Mouse (Mus musculus): ENCODE measurements around the gene Mfsd10. TPM values are rescaled to one million over a fixed set of nuclear protein-coding genes. Genes with fewer than 3 reads are reported as not detected.
"Not testable (repeated sequence)": the region's sequence is repeated elsewhere in the genome, so short reads cannot be mapped to it uniquely, and the experiment has no call there.

Mfsd10 gene
- total RNA-seq, 2 experiments from 2014 or later: 7.5 to 9.7 TPM

GRCm38 (mm10) chr5:34609966-34610365 is 27.0 kb downstream of the Mfsd10 start:
- no peak for DNase-seq
- intact Hi-C loops (cut with DNase I): no loop called here

DNA sequence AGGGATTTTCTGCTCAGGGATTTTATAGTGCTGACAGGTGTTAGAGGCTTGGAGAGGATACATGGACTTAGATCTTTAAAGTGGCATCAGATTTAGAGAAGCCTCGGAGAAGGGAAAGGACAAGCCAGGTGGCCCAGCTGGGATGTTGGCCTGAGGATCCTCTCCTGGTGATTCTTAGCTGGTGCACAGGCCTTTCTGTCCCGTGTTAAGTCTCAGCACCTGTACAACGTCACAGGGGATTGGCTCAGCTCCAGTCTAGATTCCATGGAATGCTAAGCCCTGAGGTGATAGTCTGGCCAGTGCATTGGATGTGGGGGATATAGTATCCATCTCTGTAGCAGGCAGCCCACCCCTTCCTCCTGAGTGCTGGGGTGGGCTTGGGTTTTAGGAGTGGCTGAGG is 28.8 kb downstream of the Mfsd10 start:
- intact Hi-C loops (cut with DNase I): no loop called here
- DNase-seq: no peak

DNA sequence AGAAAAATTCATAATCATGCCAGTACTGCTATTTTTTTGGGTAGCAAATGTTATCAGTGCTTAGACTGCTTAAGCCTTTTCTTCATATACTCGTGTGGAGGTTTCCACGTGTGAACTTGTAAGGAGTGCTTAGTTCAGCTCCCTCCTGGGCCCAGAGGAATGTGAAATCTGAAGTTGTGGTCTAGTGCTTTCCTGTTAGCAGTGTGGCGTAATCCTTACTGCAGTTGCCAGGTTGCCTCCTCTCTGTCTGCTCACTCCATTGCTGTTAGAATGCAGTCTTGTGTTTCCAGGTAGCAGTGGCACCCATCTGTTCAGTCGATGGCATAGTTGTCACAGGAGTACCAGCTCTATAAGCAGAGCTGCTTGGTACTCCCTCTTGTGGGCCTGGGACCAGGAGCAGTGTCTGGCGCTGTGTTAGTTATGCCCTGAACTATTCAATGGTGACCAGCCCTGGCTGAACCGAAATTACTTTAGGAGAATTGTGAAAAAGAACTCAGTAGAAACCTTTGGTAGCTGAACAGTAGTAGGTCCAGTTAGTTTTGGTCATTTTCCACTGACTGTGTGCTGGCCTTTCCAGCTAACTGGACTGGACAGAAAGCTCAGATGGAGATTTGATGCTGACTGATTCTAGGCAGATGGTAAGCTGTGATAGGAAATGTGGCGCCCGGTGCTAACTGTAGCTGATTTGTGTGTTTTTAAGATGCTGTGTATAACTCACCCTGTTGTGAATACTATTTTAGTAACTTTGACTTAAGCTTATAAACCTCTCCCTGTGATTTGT is 29.7 kb downstream of the Mfsd10 start:
- intact Hi-C loops (cut with DNase I): no loop called here

DNA sequence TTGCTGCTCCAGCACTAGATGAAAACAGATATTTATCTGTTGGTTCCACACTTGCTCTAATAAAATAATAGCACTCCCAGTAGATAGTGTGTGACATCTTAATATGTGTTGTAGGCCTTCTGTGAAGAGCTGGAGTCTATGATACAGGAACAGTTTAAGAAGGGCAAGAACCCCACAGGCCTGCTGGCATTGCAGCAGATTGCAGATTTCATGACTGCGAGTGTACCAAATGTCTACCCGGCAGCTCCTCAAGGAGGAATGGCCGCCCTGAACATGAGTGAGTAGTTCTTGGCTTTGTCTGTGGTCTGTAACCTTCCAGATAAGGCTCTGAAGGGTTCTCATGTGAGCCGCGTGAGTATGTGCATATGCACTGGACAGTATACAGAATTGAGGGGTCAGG is 32.4 kb downstream of the Mfsd10 start:
- intact Hi-C loops (cut with DNase I): no loop called here
- no peak for DNase-seq

More for the DNA sequence above, 29.7 kb downstream of the Mfsd10 start:
- DNase-seq: no peak

DNA sequence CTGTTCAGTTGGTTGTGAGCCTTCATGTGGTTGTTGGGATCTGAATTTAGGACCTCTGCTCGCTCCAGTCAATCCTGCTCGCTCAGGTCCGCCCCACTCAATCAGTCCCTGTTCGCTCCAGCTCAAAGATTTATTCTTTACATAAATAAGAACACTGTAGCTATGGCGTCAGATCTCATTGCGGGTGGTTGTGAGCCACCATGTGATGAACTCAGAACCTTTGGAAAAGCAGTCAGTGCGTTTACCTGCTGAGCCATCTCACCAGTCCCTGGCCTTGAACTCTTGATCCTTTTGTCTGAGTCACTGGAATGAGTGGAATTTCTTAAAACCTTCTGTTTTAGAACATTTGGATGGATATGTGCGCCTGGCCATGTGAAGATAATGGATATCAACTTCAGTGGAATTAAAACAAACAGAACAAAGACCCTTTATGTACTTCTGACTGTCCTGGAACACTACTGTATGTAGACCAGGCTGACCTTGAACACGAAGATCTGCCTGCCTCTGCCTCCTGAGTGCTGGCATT is 43.7 kb downstream of the Mfsd10 start:
- intact Hi-C loops (cut with DNase I): no loop called here
- DNase-seq: no peak

DNA sequence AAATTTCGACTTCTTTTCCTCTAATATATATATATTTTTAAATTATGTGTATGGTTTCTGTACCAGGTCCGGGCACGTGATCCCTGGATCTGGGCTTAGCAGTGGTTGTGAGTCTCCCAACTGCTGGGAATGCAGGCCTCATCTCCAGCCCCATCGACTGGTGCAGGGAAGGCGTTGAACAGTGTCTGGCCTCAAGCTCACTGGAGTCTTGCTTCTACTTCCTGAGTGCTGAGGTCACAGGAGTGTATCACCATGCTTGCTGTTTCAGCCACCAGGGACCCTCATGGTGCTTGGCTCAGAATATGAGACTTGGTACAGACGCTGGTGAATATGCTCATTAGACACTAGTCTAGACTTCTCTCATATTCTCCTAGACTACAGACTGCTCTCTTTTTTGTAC is 44.3 kb downstream of the Mfsd10 start:
- no peak for DNase-seq
- intact Hi-C loops (cut with DNase I): no loop called here

- intact Hi-C loops (cut with DNase I); DNase-seq: not testable (repeated sequence)
These were observed 44.8 kb downstream of the Mfsd10 start for GRCm38 (mm10) chr5:34592224-34592623.

GRCm38 (mm10) chr5:34591388-34592004 is 45.5 kb downstream of the Mfsd10 start:
- intact Hi-C loops (cut with DNase I): no loop called here
- DNase-seq: no peak

GRCm38 (mm10) chr5:34590702-34591101 is 46.3 kb downstream of the Mfsd10 start:
- intact Hi-C loops (cut with DNase I): no loop called here
- no peak for DNase-seq

DNA sequence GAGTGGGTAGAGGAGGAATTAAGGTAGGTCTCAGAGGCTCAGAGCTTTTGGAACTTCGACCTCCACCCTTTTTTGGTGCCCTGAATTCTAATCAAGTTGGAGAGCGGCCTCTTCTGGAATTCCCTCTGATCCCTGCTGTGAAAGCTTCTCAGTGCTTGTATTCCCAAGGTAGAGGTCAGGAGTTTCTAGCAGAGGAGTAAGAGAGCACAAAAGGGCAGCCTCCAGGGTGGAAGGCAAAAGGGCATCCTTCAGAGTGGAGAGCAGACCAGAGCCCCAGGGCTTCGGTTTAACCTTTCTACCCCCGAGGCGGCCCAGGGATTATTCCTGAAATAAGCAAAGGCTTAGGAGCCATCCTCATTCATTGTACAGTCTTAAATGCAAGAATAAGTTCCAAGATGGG is 47.0 kb downstream of the Mfsd10 start:
- DNase-seq: no peak
- intact Hi-C loops (cut with DNase I): no loop called here

DNA sequence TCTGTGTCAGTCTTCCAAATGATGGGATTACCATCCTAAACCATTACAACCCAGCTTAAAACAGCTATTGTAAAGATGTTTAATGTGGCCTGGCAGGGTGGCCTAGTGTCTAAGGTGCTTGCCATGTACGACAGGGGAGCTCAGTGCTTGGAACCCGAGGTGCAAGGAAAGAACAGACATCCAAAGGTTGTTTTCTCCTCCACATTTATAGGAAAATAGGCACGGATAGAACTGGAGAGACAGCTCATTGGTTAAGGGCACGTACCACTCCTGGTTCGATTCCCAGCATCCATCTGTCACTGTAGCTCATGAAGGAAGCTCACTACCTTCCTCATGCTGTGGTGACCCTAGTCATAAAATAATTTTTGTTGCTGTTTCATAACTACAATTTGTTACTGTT is 49.1 kb downstream of the Mfsd10 start:
- DNase-seq: no peak
- intact Hi-C loops (cut with DNase I): no loop called here

DNA sequence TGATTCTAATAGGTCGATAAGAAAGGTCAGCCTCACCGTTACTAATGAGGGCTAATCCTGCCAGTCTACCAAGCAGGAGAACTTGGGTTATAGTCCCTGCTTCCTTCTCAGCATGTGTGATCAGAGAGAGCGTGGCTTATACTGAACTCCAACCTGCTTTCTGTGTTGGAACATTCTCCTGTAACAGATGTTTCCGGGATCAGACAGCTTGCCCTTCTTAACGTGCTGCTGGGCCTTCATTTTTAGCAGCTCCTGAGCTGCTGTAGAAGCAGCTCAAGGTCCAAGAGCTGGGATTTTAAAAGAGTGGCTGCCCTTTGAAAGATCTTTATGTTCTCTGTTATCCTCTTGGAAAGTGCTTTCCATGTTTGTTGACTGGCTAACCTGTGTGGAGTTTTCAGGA is 51.8 kb downstream of the Mfsd10 start:
- intact Hi-C loops (cut with DNase I): no loop called here
- no peak for DNase-seq

Other genes with a start within 250 kb of the Mfsd10 start
- gene Tnip2, start 123.2 kb downstream of the Mfsd10 start, total RNA-seq (2021): 1 to 10 TPM; 5.5 to 6.7 TPM
- 1 to 10 TPM; 3.8 to 5.5 TPM for gene Sh3bp2, start 111.4 kb downstream of the Mfsd10 start, total RNA-seq (2021)
- 100 to 1,000 TPM; 128 to 131 TPM for gene Add1, start 63.5 kb downstream of the Mfsd10 start, total RNA-seq (2021)
- gene Nop14, start 22.9 kb upstream of the Mfsd10 start, total RNA-seq (2021): 10 to 100 TPM; 14.1 to 14.3 TPM
- under 1 TPM; 0.73 to 0.78 TPM for gene Grk4, start 23.2 kb upstream of the Mfsd10 start, total RNA-seq (2021)
- 10 to 100 TPM; 12.0 to 12.1 TPM for gene Htt, start 124.5 kb upstream of the Mfsd10 start, total RNA-seq (2021)

Data from heart, postnatal 36 days (tissue).